31 mouse cellular contexts compared by ENCODE assay signal in genomic region chr3:97353803-97354202, GRCm38 (mm10).
"Had no signal": no experiment of that assay in that cellular context is flagged by ENCODE, and none has a peak within 500 bp of the region (broad histone marks: within the 10 kb centered on the region; RNA-seq: fewer than 3 reads in every experiment).

No protein-coding gene starts in this region.

- H3K4me1 ChIP-seq: limb, embryonic 12.5 days; limb, embryonic 15.5 days; liver, embryonic 12.5 days; liver, embryonic 13.5 days; liver, embryonic 15.5 days; lung, embryonic 15.5 days; megakaryocyte, embryonic 14.5 days; midbrain, embryonic 15.5 days; neural tube, embryonic 12.5 days; neural tube, embryonic 13.5 days had no signal

- H3K9me3 ChIP-seq: limb, embryonic 10.5 days; limb, embryonic 12.5 days; limb, embryonic 13.5 days; limb, embryonic 15.5 days; liver, embryonic 13.5 days; liver, embryonic 15.5 days; lung, embryonic 15.5 days; megakaryocyte, embryonic 14.5 days; midbrain, embryonic 12.5 days; midbrain, embryonic 13.5 days; midbrain, embryonic 15.5 days; neural tube, embryonic 12.5 days; neural tube, embryonic 13.5 days had no signal

- H3K4me3 ChIP-seq: left cerebral cortex, adult 2 months; limb, embryonic 10.5 days; limb, embryonic 12.5 days; limb, embryonic 13.5 days; limb, embryonic 15.5 days; liver, embryonic 12.5 days; liver, embryonic 13.5 days; liver, embryonic 15.5 days; lung, embryonic 15.5 days; megakaryocyte, embryonic 14.5 days; midbrain, embryonic 12.5 days; midbrain, embryonic 13.5 days; midbrain, embryonic 15.5 days; myocyte; neural tube, embryonic 12.5 days; neural tube, embryonic 13.5 days had no signal

- H3K27ac ChIP-seq: left cerebral cortex, adult 2 months; limb, embryonic 10.5 days; limb, embryonic 12.5 days; limb, embryonic 13.5 days; limb, embryonic 15.5 days; liver, embryonic 12.5 days; liver, embryonic 13.5 days; liver, embryonic 14.5 days; liver, embryonic 15.5 days; lung, embryonic 15.5 days; macrophage; midbrain, embryonic 12.5 days; midbrain, embryonic 13.5 days; midbrain, embryonic 15.5 days; neural tube, embryonic 12.5 days; neural tube, embryonic 13.5 days had no signal

- H3K4me2 ChIP-seq: limb, embryonic 12.5 days; limb, embryonic 13.5 days; limb, embryonic 15.5 days; liver, embryonic 11.5 days; liver, embryonic 12.5 days; liver, embryonic 13.5 days; liver, embryonic 15.5 days; lung, embryonic 14.5 days; lung, embryonic 15.5 days; midbrain, embryonic 12.5 days; midbrain, embryonic 13.5 days; midbrain, embryonic 15.5 days; neural tube, embryonic 12.5 days; neural tube, embryonic 13.5 days had no signal

- ATAC-seq: liver, embryonic 12.5 days; liver, postnatal 0 days; lung, postnatal 0 days; midbrain, embryonic 13.5 days; midbrain, embryonic 15.5 days; midbrain, embryonic 16.5 days had no signal

- H3K9ac ChIP-seq: limb, embryonic 12.5 days; limb, embryonic 13.5 days; limb, embryonic 15.5 days; liver, embryonic 12.5 days; liver, embryonic 13.5 days; liver, embryonic 14.5 days; liver, embryonic 15.5 days; liver, postnatal 0 days; lung, embryonic 14.5 days; lung, embryonic 15.5 days; midbrain, embryonic 12.5 days; midbrain, embryonic 13.5 days; midbrain, embryonic 15.5 days; neural tube, embryonic 12.5 days; neural tube, embryonic 13.5 days had no signal

- H3K27me3 ChIP-seq: limb, embryonic 12.5 days; limb, embryonic 13.5 days; limb, embryonic 15.5 days; liver, embryonic 12.5 days; liver, embryonic 13.5 days; liver, embryonic 15.5 days; lung, embryonic 15.5 days; megakaryocyte, embryonic 14.5 days; midbrain, embryonic 12.5 days; midbrain, embryonic 13.5 days; midbrain, embryonic 15.5 days; neural tube, embryonic 12.5 days; neural tube, embryonic 13.5 days had no signal

- H3K36me3 ChIP-seq: limb, embryonic 10.5 days; limb, embryonic 12.5 days; limb, embryonic 13.5 days; limb, embryonic 15.5 days; liver, embryonic 12.5 days; liver, embryonic 13.5 days; liver, embryonic 15.5 days; lung, embryonic 15.5 days; midbrain, embryonic 12.5 days; midbrain, embryonic 13.5 days; midbrain, embryonic 15.5 days; neural tube, embryonic 12.5 days; neural tube, embryonic 13.5 days had no signal

- DNase-seq: left cerebral cortex, postnatal 4 days; liver; liver, embryonic 13.5 days; liver, postnatal 0 days; lung, adult 2 months; lung, embryonic 14.5 days; lung, postnatal 10 days; lung, postnatal 14 days; lung, postnatal 36 days; lung, postnatal 4 days; midbrain, embryonic 14.5 days had no signal
